Mouse (Mus musculus): ENCODE measurements around the gene Spin2g. TPM values are rescaled to one million over a fixed set of nuclear protein-coding genes. Genes with fewer than 3 reads are reported as not detected.
"Not testable (repeated sequence)": the region's sequence is repeated elsewhere in the genome, so short reads cannot be mapped to it uniquely, and the experiment has no call there.

Gene Spin2g
- not detected in 2 replicates for polyA plus RNA-seq (2014; fragmentation: Nextera tagmentation; extraction: Ambion mirVana)

- H3K9me3 ChIP-seq (ENCODE audit: control insufficient read depth, low read length); ATAC-seq (ENCODE audit: insufficient number of reproducible peaks, low FRiP score, low TSS enrichment, low read depth); H3K36me3 ChIP-seq (ENCODE audit: control insufficient read depth, insufficient read depth, low read length); DNase-seq (ENCODE audit: low spot score); H3K27me3 ChIP-seq (ENCODE audit: control insufficient read depth, insufficient read depth, low read length); H3K9ac ChIP-seq (ENCODE audit: low read length); H3K4me2 ChIP-seq (ENCODE audit: low read depth, severe bottlenecking); H3K27ac ChIP-seq (replicated peaks; ENCODE audit: low read depth, low read length); H3K4me1 ChIP-seq (ENCODE audit: control insufficient read depth, insufficient read depth, low read length); H3K4me3 ChIP-seq (ENCODE audit: low read depth, low read length): not testable (repeated sequence)
- 72% methylated on average over 3 of the region's 6 CpGs for WGBS
Observed at GRCm38 (mm10) chrX:34238633-34239032, at the start of gene Spin2g. Spin2g (minus strand) TSS chrX:34238733.

Other genes with a start within 250 kb of the Spin2g start
- not detected in 2 replicates for gene Btbd35f9, start 77.2 kb downstream of the Spin2g start, polyA plus RNA-seq (2014; fragmentation: Nextera tagmentation; extraction: Ambion mirVana)
- not detected in 2 replicates for gene Btbd35f8, start 211.8 kb upstream of the Spin2g start, polyA plus RNA-seq (2014; fragmentation: Nextera tagmentation; extraction: Ambion mirVana)

All from limb, embryonic 11.5 days (tissue).